Mouse (Mus musculus) embryo, embryonic 9.5 days (tissue): ENCODE results near the gene Pak6.

Source experiments
- DNase-seq: peaks from one replicate; pipeline ENCODE4 v3.0.0-alpha.2; 2017; ENCODE audit errors: extremely low spot score

Pak6 gene

DNA sequence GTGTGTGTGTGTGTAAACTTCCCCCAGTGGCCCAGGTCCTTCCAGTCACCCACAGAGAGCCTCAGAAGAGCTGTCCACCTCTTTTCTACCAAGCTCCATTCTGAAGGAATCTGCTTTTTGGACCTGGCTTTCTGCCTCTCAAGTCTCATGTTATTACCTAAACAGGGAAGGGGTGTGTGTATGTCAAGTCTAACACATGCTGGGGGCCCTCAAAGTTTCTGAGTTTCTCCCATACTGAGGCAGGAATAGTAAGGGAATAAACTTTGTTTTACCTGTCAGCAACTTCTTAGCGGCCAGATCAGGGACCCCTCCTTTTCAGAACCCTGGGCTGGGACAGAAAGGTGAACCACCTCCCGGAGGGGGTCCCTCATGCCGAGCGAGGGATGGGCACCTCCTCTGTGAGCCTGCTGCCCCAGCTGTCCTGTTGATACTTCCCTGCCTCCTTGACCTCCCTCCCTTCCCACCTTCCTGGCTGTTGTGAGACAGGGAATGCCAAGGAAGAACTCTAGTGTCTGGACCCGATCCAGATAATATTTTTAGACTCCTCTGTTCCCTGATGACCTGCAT lies 34.3 kb downstream of the Pak6 start:
- DNase-seq: no peak

DNA sequence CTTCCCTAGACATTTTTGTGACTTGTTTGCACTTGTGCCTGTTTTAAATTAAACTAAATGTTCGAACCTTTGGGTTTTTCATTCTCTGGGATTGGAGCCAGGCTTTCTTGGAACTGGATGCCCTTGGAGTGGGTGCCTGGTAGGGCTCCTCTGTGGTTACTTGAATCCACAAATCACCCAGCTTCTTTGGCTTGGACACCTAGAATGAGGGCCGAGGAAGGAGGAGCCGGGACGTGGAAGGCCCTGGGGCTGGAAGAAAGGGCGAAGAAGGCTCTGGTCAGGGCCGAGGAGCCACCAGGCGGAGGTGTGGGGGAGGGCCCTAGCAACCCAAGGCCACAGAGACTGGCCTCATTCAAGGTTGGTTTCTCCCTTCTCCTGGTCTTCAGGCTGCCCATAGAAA lies 34.9 kb downstream of the Pak6 start:
- DNase-seq: no peak

DNA sequence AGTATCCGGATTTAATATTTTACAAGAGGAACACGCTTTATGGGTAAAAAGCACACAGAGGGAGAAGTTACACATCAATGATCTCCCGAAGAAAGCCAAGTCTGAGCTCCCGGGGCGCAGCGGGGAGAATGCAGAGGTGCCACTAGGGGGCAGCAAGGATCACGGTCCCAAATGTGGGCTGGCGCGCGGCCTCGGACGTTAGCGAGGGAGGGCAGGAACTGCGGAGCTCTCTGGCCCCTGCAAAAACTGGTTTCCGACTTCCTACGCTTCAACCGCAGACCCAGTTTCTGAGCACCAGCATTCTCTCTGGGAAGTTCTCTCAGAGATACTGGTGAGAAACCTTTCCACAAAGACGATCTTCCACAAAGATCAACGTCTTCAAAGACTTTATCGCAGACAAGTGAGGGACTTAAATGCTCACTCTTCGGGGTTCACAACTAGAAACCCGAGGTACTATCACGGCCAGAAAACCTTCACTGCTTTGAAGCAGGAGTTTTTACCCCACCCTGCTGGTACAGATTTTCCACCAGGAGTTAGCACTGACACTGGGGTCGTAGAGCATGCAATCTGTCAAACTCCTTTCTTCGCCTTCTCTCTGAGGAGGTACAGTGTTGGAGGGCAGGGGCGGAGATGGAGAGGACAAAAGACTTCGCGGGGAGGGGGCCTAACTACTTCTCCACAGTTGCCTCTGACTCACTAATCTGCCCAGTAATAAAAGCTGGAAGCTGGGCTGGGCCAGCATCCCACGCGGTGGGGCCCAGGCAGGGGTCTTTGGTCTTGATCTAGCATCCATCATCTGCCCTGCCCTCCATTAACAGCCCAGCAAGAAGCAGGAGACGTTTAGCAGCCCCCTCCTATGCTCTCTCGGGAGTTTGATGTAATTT lies 37.3 kb downstream of the Pak6 start:
- DNase-seq: peak; percentile 84

DNA sequence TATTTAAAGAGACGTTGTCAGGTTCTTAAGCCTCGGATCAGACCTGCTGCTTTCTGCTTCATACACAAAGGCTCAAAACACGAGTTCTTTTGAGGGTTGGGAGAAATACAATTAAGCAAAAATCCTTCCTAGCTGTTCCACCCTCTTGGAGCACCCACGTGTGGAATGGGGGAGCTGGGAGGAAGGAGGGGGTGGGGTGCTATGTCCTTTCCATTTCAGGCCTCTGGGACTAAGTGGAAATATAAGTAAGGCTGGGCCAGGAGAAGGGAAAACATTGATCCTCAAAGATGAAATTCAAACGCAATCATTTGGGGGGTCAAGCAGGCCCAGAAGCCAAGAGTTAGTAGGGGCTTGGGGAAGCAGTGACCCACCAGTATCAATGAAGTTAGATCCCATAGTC lies 38.1 kb downstream of the Pak6 start:
- no peak for DNase-seq

DNA sequence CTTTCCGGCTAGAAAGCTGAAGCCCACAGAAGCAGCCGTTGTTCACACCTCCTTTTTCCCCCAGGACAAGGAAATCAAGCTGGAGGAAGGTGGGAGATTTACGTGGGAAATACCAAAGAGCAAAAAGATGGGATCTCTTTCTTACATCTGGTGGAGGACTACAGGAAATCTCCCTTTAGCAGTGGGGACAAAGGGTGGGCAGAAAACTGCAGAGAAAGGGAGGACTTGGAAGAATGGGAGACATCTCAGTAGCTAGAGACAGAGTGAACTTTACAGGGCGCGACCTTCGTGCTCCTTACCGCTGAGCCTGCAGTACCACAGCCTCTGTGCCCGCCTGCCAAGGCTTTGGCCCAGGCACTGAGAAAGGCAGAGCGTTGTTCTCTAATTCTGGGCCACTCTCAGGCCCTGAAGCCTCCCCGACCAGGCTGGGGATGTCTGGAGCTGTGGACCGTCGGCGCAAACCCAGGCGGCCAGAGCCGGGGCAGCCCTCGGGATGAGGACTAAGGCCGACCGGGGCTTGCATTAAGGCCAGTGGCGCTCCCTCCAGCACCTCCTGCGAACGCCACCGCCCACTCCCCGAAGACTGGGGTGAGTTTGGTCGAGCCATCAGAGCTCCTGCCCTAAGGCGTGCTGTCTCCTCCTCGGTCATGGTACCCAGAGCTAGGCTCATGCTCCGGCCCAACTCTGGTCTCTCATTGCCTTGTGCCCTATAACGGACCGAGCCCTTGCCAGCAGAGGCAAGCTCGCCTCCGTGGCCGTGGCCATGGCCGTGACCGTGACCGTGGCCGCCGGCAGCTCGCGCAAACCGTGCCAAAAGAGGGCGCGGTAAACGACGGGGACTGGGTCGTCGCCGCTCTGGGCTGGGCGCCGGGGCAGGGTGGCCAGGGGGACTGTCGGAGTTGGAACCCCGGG lies 39.1 kb downstream of the Pak6 start:
- DNase-seq: peak; percentile 47

DNA sequence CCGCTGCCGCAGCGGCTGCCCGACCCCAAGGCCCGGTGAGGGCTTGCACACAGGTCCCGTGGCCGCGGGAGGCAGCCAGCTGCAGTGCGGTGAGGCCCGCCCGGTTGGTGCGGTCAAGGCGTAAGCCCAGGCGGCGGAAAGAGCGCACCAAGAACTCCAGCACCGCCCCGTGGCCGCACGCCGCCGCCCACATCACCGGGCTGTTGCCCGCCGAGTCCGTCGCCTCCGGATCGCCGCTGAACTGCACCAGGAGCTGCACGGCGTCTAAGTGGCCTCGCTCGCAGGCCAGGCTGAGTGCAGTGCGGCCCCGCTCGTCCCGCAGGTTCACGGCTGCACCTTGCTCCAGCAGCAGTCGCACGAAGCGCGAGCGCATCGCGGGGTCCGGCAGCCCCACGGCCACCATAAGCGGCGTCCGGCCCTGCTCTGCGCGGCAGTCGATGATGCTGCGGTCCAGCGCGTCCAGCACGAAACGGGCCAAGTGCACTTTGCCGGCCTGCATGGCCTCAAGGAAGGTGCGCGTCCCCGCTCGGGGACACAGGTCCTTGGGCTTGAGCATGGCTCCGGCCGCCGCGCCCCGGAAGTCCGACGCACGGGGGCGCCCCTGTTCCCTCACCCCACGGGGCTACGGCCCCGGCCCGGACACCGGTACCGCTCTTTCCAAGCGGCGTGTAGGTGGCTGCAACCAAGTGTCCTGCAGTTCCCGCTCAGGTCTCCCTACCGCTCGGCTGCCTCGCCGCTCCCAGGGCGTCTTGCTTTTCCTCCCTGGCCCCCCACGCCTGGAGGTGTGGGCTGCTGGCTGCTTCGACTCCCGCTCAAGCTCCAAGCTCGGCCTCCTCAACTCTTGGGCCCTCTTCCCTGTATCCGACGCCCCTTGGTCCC lies 40.0 kb downstream of the Pak6 start:
- DNase-seq: peak; percentile 61

DNA sequence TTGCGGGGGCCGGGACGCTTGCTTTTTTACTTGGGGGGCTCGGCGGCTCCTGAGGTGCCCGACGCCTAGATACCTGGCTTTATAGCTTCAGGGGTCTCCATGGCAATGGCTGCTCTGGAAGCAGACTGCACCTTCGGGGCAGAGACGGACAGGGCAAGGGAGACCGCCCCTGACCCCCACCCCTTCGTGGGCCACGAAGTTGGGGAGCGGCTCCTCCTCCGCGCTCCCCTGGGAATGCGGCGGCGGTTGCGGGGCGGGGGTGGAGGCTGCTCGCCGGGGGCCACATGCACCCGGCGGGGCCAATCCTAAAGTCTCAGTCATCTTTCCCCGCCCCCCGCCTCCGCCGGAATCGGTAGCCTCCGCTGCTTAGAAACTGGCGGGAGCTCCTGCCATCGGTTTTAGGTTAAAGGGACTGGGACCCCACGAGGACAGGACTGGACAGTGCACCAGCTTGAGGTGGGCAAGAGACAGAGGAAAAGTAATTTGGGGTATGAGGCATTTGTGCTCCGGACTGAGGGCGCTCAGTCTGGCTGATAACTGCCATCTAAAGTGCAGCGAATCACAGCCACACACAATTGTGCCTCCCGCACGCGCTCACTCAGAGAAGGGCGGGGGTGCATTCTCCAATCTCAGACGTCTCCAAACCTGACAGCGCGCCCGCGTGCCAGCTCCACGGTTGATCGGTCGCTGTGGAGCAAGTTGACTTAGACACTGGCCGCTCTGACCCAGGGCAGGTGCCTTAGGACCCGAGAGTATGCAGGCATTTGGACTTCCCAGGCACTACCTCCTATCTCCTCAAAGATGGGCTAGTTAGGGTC lies 41.0 kb downstream of the Pak6 start, which contains the start of gene Ankrd63:
Ankrd63 (minus strand) TSS at position 51 of the 818 bp plus-strand sequence.
- no peak for DNase-seq

DNA sequence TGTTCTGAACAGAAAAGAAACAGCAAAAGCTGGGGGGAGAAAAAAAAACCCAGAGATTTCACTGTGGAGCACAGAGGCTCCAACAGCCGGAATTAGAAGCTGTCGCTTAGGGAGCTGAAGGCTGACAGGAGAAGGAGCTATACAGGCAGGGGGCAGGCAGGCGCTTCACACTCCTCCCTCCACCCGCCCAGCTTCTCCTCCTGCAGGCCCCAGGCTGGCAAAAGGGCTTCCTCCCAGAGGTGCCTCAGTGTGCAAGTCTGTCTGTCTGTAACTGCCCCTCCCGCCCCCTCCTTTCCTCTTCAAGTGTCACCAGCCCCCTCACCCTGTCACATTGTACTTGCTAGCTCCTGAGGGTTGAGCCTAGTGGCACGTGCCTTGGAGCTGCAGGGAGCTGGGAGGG lies 43.3 kb downstream of the Pak6 start:
- DNase-seq: no peak

DNA sequence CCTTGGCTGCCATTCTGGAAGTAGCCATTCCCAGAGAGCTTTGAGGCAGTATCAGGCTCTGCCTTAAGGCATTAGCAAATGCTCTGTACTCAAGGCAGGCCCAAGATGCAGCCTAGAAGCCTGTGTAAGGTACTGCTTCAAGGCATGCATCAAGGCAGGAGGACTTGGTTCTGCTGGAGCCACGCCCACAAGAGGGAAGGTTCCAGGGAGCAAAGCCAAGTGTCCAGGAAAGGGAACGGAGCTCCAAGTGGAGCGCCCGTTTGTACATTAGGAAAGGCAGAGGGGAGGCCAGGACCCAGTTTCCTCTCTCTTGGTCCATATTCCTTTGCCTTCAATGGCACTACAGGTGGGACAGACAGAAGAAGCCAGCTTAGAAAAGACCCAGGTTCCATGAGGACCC lies 45.4 kb downstream of the Pak6 start:
- DNase-seq: no peak

DNA sequence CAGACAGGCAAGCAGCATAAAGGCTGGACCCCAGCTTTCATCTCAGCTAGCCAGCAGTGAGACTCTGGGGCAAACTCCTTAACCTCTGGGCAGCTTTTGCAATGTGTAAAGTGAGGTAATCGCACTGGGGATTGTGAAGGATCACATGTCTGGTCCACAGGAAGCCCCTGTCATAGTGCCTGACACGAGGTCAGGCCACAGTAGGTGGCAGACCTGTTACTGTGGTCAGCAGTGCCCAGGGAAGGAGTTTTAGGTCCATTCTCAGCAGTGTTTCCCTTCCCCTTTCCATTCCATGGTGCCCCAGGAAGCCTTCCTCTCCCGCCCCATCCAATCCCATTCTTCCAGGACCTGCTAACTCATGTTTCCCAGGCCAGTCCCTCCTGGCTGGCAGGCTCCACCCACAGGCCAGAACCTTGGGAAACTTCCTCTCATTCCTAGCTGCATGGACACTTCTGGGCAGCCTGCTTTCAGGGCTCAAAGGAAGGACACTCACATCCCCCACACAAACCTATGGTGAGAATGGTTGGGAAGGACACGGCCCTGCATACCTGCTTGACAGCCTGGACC lies 46.6 kb downstream of the Pak6 start:
- DNase-seq: no peak

DNA sequence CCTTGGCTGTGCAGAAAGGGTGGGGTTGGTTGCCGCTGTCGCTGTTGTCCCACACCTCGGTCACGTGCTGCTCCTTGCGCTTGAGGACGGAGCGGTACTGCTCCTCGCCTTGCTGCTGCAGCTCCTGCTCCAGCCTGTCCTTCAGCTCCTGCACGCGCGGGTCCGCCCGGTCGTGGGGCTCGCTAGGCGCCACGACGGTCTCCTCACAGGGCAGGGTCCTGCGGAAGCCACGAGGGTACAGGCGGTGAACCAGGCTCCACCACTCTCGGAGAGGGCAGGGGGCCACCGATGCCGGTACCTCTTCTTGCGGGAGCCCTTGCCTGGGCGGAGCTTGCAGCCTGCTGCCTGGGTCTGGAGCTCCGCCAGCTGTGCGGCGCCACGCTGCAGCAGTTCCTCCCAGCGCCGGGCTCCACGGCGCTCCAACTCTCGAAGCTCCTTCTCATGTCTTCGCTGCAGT lies 48.0 kb downstream of the Pak6 start:
- peak; percentile 68 for DNase-seq

DNA sequence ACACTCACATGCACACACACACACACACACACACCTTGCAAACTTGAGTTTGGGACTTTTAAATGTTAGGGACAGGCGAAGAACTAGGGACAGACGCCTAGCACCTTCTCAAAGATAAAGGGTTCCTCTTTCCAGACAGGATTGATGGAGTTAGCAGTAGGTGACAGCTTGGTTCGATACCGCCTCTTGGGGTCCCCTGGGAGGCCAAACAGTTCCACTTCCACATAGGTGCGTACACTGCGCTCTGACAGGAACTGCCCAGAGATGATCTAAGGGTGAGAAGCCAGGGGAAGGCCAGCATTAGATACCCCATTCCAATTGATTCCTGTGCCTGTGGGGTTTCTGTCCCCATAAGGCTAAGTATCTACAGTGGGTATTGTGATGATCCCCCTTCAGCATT lies 50.5 kb downstream of the Pak6 start:
- DNase-seq: no peak

DNA sequence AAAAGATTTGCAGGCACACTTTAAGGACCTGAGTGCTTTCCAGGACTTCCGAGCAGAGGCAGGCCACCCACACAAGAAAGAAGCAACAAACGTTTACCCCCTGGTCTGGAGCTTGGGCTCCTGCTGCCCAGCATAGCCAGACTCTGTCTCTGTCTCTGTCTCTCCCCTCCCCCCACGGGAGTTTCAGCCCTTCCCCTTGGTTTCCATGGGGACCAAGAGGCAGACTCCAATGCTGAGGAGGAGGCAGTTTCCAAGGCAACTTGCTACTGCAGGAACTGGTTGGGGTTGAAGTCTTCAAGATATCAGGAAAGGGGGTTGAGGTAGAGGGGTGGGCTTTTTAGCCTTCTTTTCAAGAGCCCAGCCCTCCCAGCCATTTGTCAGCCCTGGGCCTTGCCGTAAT lies 51.1 kb downstream of the Pak6 start:
- DNase-seq: no peak

DNA sequence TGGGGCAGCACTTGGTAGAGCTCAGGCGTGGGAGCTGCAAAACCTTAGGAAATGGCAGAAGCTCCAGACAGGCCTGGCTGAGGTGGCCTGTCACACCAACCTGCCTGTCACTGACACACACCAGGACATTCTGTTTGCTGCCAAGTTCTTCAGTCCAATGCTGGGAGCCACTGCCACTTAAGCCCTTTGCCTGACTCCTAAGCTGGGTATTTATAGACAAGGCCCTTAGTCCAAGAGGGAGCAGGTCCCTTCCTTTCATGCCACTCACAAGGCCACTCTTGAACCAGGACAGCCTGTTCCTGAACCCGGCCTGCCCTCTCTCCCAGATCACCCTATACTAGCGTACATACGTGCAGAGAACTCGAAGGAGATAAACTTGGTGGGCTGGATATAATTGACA lies 53.6 kb downstream of the Pak6 start:
- no peak for DNase-seq

DNA sequence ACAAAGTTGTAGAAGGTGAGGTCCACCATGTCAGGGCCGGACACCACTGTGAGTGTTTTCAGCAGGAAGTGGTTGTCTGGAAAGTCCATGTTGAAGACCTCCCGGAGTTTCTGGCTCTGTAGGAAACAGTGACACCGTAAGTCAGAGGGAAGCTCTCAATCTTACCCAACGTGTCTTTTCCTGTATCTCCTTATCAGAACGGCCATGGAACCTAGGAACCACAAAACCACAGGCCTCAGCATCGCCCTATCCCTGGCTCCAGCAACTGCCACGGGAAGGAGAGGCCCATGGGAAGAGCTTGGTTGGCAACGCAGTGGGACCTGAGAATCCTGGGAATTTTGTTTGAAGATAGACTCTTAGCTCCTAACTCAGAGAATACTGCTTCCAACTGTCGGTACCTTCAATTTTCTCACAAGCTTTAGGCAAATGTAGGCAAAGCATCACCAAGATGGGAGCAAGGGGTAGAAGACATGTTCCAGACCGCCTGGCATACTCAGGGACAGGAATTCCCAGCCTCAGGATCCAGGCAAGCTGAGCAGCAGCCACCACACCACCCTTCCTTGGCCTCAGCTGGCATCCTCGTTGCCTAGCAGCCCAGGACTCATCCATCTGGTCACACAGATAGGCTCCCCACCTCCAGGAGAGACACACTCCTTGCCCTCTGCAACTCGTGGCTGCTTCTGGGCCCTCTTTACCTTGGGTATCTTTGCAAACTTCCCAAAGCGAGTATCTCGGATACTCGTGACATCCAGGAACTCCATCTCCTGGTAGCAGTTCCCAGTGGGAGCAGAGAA lies 60.8 kb downstream of the Pak6 start:
- DNase-seq: no peak

DNA sequence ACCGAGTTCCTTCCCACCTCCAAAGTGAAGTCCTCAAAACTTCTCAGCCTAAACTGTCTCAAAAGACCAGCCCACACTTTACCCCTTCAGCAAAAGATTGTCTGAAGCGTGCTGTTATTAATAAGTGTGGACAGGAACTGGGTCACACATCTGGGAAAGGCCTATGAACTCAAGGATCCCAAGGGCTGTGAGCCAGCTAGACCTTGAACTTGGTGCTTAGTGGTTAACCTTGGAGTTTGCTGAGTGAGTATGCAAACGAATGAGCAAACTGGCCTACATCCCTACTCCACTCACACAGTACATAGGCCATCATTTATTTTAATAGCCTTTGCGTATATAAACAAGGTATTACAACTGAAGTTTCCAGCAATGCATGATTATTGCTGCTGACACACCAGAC lies 62.4 kb downstream of the Pak6 start:
- DNase-seq: no peak

DNA sequence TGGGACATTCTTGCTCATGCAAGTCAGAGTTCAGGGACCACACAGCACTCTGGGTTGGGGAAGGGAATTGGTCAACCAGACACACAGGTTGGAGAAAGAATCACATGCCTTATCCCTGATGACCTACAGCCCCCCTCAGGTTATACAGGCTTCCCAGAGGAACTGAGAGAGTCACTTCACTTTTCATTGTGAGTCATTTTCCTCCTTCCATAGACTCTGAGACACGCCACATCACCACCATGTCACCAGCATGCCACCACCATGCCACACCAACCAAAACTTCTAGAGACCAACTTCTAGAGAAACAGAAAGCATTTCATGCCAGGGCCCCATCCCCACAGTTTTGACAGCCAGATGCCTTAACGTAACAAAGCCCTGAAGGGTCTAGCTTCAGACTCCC lies 63.8 kb downstream of the Pak6 start:
- DNase-seq: no peak

DNA sequence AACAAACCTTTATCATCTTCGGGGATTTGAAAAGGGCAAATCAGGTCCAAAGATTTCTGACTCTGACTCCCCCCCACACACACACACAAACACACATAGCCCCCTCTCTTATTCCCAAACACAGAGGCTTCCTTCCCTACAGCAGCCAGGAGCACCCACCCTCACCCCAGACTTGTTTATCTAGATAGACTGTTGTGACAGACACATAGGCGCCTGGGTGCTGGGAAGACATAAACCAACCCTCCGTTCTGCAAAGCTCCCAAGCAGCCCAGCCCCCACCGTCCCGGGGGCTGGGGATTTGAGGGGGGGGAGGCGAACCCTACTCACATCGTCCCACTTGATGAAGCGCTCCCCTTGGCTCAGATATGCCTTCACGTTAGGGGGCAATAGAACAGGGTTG lies 64.8 kb downstream of the Pak6 start:
- no peak for DNase-seq

DNA sequence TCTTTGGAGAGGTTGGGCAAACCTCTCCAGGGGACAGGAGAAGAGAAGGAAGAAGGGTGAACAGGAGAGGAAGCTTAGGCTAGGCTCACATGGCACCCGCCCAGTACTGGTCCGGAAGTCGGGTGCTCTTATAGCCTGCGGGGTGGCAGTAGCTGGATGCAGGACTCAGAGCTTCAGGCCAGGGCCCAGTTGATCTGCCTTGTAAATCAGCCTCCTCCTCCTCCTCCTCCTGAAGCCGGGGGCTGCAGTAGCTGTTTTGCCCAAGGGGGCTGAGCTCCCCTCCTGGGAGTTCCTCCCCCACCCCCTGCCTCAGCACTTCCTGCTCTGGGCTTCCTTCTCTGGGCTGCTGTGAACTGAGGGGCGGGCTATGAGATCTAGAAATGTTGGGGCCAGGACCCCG lies 65.2 kb downstream of the Pak6 start, which contains the start of gene Plcb2:
Plcb2 (minus strand) TSS at position 102 of the 400 bp plus-strand sequence.
- no peak for DNase-seq
